Mouse (Mus musculus): ENCODE measurements around the gene Olfr933. TPM values are rescaled to one million over a fixed set of nuclear protein-coding genes. Genes with fewer than 3 reads are reported as not detected.

Olfr933 gene
- polyA plus RNA-seq (2015; fragmentation: Nextera tagmentation; extraction: Ambion mirVana), result not detected in 2 replicates

DNA sequence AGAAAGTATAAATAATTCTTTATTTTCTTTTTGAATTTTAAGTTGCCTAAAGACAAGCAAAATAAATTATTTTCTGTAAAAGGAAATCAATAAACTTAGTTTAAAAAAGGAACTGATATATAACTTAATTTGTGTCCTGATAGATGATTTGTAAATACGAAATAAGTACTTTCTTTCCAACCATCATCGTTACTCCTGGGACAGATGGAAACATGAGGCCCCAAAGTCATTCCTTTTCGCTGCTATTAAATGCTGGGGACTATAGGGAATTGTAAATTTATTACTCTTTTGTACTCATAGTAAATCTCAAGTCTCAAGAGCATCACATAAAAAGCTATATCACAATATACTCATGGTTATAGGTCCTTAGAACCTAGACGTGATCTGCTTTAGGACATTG lies at the start of gene Olfr933:
Gene Olfr933 (plus strand): TSS at position 301 of the 400 bp plus-strand sequence.

GRCm38 (mm10) chr9:38929509-38929908 lies 42.6 kb upstream of the Olfr933 start, which contains the start of gene Olfr930:
Gene Olfr930, plus strand, starts transcription at chr9:38929809.

GRCm38 (mm10) chr9:38988215-38988614 lies 16.1 kb downstream of the Olfr933 start, which contains the start of gene Olfr934:
Gene Olfr934, minus strand, starts transcription at chr9:38988315.

GRCm38 (mm10) chr9:38999583-38999982 lies 27.5 kb downstream of the Olfr933 start, which contains the start of gene Olfr935:
Gene Olfr935, minus strand, starts transcription at chr9:38999683.

DNA sequence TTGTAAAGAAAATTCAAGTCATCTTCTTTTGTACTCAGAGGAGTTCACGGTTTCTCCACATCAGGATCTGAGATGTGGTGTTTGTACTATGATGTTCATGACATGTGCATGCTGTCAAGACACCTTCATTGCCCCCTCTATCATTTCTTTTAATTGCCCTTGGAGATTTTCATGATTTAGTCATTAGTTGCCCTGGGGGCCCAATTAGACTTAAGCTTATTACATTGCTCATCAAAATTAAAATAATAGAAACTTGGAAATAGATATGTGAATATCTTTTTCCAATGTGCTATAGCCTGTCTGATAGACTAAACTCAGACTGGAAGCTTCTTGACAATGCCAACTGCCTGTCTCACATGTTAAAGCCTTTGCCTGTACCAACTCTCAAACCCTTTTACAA lies 51.2 kb downstream of the Olfr933 start, which contains the start of gene Olfr146:
Gene Olfr146 (minus strand): TSS at position 101 of the 400 bp plus-strand sequence.

Other genes starting within 250 kb of the Olfr933 start
- 0.02 and 0.06 TPM in 2 replicates for gene Olfr920, start 220.0 kb upstream of the Olfr933 start, polyA plus RNA-seq (2015; fragmentation: Nextera tagmentation; extraction: Ambion mirVana)
- not detected in 2 replicates for gene Olfr921, start 199.2 kb upstream of the Olfr933 start, polyA plus RNA-seq (2015; fragmentation: Nextera tagmentation; extraction: Ambion mirVana)
- not detected in 2 replicates for gene Olfr922, start 157.7 kb upstream of the Olfr933 start, polyA plus RNA-seq (2015; fragmentation: Nextera tagmentation; extraction: Ambion mirVana)
- not detected in 2 replicates for gene Olfr923, start 145.8 kb upstream of the Olfr933 start, polyA plus RNA-seq (2015; fragmentation: Nextera tagmentation; extraction: Ambion mirVana)
- gene Olfr924, start 127.9 kb upstream of the Olfr933 start, polyA plus RNA-seq (2015; fragmentation: Nextera tagmentation; extraction: Ambion mirVana), result not detected in 2 replicates
- not detected in 2 replicates for gene Olfr26, start 117.3 kb upstream of the Olfr933 start, polyA plus RNA-seq (2015; fragmentation: Nextera tagmentation; extraction: Ambion mirVana)
- gene Olfr926, start 95.2 kb upstream of the Olfr933 start, polyA plus RNA-seq (2015; fragmentation: Nextera tagmentation; extraction: Ambion mirVana), result not detected in 2 replicates
- not detected in 2 replicates for gene Olfr930, start 42.5 kb upstream of the Olfr933 start, polyA plus RNA-seq (2015; fragmentation: Nextera tagmentation; extraction: Ambion mirVana)
- gene Olfr934, start 16.0 kb downstream of the Olfr933 start, polyA plus RNA-seq (2015; fragmentation: Nextera tagmentation; extraction: Ambion mirVana), result not detected in 2 replicates
- gene Olfr935, start 27.4 kb downstream of the Olfr933 start, polyA plus RNA-seq (2015; fragmentation: Nextera tagmentation; extraction: Ambion mirVana), result not detected in 2 replicates
- gene Olfr146, start 51.1 kb downstream of the Olfr933 start, polyA plus RNA-seq (2015; fragmentation: Nextera tagmentation; extraction: Ambion mirVana), result not detected in 2 replicates
- not detected in 2 replicates for gene Olfr937, start 92.6 kb downstream of the Olfr933 start, polyA plus RNA-seq (2015; fragmentation: Nextera tagmentation; extraction: Ambion mirVana)
- not detected in 2 replicates for gene Olfr938, start 106.6 kb downstream of the Olfr933 start, polyA plus RNA-seq (2015; fragmentation: Nextera tagmentation; extraction: Ambion mirVana)
- gene Olfr27, start 155.8 kb downstream of the Olfr933 start, polyA plus RNA-seq (2015; fragmentation: Nextera tagmentation; extraction: Ambion mirVana), result not detected in 2 replicates
- not detected in 2 replicates for gene Olfr943, start 194.0 kb downstream of the Olfr933 start, polyA plus RNA-seq (2015; fragmentation: Nextera tagmentation; extraction: Ambion mirVana)
- gene Olfr944, start 229.6 kb downstream of the Olfr933 start, polyA plus RNA-seq (2015; fragmentation: Nextera tagmentation; extraction: Ambion mirVana), result not detected in 2 replicates